Mouse (Mus musculus) ovary, adult 10 weeks (tissue): ENCODE measurements around the gene Fam149b. TPM values are rescaled to one million over a fixed set of nuclear protein-coding genes. Genes with fewer than 3 reads are reported as not detected.

Experiments used
- polyA plus RNA-seq: library from polyadenylated mRNA; stranded (reverse); fragments of 350-450 nt; fragmentation: Illumina TruSeq; extraction: RNeasy Lipid Tissue Mini Kit (QIAGEN cat#74804); gene quantifications from one replicate; pipeline ENCODE4 v1.2.3, GENCODE M21; 2014

The Fam149b gene
- 30.7 TPM for polyA plus RNA-seq

GRCm38 (mm10) chr14:20347991-20348541, at the start of gene Fam149b, which contains the start of gene Ecd:
Gene Fam149b (plus strand): TSS chr14:20348162.
Gene Ecd (minus strand): TSS chr14:20348121.

GRCm38 (mm10) chr14:20388441-20389129, 40.6 kb downstream of the Fam149b start, which contains the start of gene Dnajc9:
Gene Dnajc9 (minus strand): TSS chr14:20388910.

DNA sequence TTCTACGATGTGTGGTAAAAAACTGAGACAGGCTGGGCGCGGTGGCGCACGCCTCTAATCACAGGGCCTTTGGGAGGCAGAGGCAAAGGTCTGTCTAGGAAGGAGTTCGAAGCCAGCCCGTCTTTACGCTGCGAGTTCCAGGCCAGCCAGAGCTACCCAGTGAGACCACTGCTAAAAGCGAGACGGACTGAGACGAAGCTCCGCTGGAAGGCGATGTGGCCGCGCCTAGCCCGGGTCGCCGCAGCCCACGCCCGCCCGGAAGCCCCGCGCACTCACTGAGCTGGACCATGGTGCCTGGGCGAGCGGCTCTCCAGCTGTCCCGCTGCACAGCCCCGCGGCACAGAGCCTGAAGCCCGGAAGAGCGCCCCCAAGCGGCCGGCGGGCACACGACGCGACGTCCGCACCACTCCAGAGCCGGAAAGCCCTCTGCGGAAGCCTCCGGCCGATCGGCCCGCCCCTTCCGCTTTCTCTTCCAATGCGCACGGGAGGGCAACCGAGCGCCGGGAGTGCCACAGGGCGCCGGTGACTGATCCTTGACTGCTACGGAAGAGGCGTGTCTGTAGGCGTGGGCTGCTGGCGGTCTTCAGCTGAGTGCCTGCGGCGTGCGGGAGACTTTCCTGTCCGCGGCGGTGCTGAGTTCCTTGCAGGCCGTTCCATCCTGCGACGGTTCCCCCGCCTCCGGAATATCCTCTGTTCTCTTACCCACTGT, 45.4 kb downstream of the Fam149b start, which contains the start of gene Mrps16:
TSS of gene Mrps16 (minus strand) at position 430 of the 709 bp plus-strand sequence.

Other genes starting within 250 kb of the Fam149b start
- 1.9 TPM for gene Saysd1, start 209.6 kb upstream of the Fam149b start, polyA plus RNA-seq
- 2.7 TPM for gene Kcnk5, start 166.4 kb upstream of the Fam149b start, polyA plus RNA-seq
- gene Kcnk16, start 79.0 kb upstream of the Fam149b start, polyA plus RNA-seq: not detected
- gene Nudt13, start 53.5 kb upstream of the Fam149b start, polyA plus RNA-seq: 7.1 TPM
- 33.2 TPM for gene Ecd, start within 50 bp of the Fam149b start, polyA plus RNA-seq
- gene Dnajc9, start 40.7 kb downstream of the Fam149b start, polyA plus RNA-seq: 162 TPM
- gene Mrps16, start 45.5 kb downstream of the Fam149b start, polyA plus RNA-seq: 3.4 TPM
- 6.6 TPM for gene Cfap70, start 104.1 kb downstream of the Fam149b start, polyA plus RNA-seq
- gene Anxa7, start 132.0 kb downstream of the Fam149b start, polyA plus RNA-seq: 101 TPM
- 0.48 TPM for gene Mss51, start 148.7 kb downstream of the Fam149b start, polyA plus RNA-seq
- 278 TPM for gene Ppp3cb, start 198.4 kb downstream of the Fam149b start, polyA plus RNA-seq